Mouse (Mus musculus) heart, embryonic 16.5 days (tissue): ENCODE measurements around the gene 2310039H08Rik. TPM values are rescaled to one million over a fixed set of nuclear protein-coding genes. Genes with fewer than 3 reads are reported as not detected.

ENCODE experiments used
- ATAC-seq: fragments of 200-750 bp; cut with Nextera tagmentation; replicated peaks from 2 replicates; pipeline ENCODE4 v1.8.0; 2017; ENCODE audit warnings: moderate number of reproducible peaks; ENCODE audit not compliant: insufficient read depth, low FRiP score; ENCODE audit errors: extremely low read depth
- H3K27ac ChIP-seq: fragments of 300-500 bp; sonication (generic); 2 replicates; pipeline ENCODE4 v1.5.1; 2014; ENCODE audit warnings: mild to moderate bottlenecking, low read length, control low read depth, moderate library complexity
- H3K27me3 ChIP-seq: fragments of 300-500 bp; sonication (generic); 2 replicates; pipeline ENCODE4 v1.6.1; 2014; ENCODE audit warnings: low read length, mixed read lengths; ENCODE audit not compliant: control insufficient read depth, insufficient read depth
- H3K36me3 ChIP-seq: fragments of 300-500 bp; sonication (generic); 2 replicates; pipeline ENCODE4 v1.6.1; 2014; ENCODE audit not compliant: control insufficient read depth, insufficient read depth
- H3K4me1 ChIP-seq: fragments of 300-500 bp; sonication (generic); 2 replicates; pipeline ENCODE4 v1.6.1; 2014; ENCODE audit warnings: low read length, mixed read lengths; ENCODE audit not compliant: control insufficient read depth, insufficient read depth
- H3K4me2 ChIP-seq: fragments of 300-500 bp; sonication (generic); 2 replicates; pipeline ENCODE4 v1.6.1; 2014; ENCODE audit warnings: low read depth, mild to moderate bottlenecking, control low read depth, low read length
- H3K4me3 ChIP-seq: fragments of 300-500 bp; sonication (generic); 2 replicates; pipeline ENCODE4 v1.5.1; 2014; ENCODE audit warnings: mild to moderate bottlenecking, control low read depth, low read length
- H3K9ac ChIP-seq: fragments of 300-500 bp; sonication (generic); 2 replicates; pipeline ENCODE4 v1.6.1; 2014; ENCODE audit warnings: low read length, control low read depth
- H3K9me3 ChIP-seq: fragments of 300-500 bp; sonication (generic); replicated peaks from 2 replicates; pipeline ENCODE4 v1.6.1; 2016; ENCODE audit warnings: low read length; ENCODE audit not compliant: control insufficient read depth
- WGBS: fragments of 180-500 bp; shearing (Covaris S2); extraction: QIAGEN DNeasy Blood & Tissue Kit; methylation state at CpG from one replicate; pipeline ENCODE4 v1.1.7; 2014; 5-methylcytosine and 5-hydroxymethylcytosine counted together
- polyA plus RNA-seq: library from polyadenylated mRNA; unstranded; fragments of >200 nt; fragmentation: Nextera tagmentation; extraction: Ambion mirVana; gene quantifications from 2 replicates; pipeline ENCODE4 v1.2.1, GENCODE M21; 2015

2310039H08Rik gene
- 52.0 and 55.1 TPM in 2 replicates for polyA plus RNA-seq

DNA sequence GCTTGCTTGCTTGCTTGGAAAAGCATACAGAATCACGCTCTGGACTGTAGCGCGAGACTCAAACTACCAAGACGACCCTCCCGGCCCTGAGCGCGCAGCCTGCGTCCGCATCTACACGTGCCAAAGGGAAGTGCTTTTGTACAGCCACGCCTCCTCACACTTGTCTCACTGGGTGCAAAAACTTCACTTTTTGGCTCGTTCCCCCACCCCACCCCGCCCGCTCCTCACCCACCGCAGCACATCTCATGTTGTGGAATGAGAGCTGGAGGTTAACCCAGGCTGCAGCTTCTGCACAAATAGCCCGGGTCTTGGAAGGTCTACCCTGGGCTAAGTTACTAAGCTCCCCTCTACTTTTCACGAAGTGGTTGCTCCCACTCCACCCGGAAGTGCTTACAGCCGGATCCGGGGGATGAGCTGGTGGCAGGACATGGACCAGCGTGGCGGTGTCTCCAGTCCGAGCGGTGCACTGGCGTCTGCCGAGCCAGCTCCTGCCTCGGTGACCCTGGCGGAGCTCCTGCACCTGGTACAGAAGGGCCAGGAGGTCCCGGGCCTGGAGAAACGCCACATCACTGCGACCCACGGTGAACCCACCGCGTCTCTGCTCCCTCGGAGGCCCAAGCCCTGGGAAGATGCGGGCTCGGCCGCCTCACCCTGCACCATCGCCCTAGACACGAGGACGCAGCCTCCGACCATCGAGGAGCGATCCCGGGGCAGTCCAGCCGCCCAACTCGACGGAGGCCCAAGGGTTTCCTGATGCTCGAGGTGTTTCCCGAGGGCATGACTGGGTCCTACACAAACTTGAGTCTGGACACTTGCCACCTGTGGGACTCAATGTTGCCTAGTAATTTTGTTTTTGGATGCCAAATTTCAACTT lies at the start of gene 2310039H08Rik:
Gene 2310039H08Rik (plus strand): TSS at position 232 of the 874 bp plus-strand sequence.
- under 1% methylated on average over 50 of the region's 50 CpGs for WGBS
- Histone ChIP-seq H3K27me3 (no peaks in the 10 kb centered on the region), H3K4me1 (peaks cover 13% of the 10 kb centered on the region), H3K9me3 (no peaks in the 10 kb centered on the region), H3K36me3 (peaks cover 26% of the 10 kb centered on the region), H3K9ac (peak within 1 kb of the TSS; percentile 88), H3K4me3 (peak within 1 kb of the TSS; percentile 71), H3K4me2 (peak within 1 kb of the TSS; percentile 65), H3K27ac (peak within 1 kb of the TSS; percentile 75)
- peak; percentile 83 for ATAC-seq

DNA sequence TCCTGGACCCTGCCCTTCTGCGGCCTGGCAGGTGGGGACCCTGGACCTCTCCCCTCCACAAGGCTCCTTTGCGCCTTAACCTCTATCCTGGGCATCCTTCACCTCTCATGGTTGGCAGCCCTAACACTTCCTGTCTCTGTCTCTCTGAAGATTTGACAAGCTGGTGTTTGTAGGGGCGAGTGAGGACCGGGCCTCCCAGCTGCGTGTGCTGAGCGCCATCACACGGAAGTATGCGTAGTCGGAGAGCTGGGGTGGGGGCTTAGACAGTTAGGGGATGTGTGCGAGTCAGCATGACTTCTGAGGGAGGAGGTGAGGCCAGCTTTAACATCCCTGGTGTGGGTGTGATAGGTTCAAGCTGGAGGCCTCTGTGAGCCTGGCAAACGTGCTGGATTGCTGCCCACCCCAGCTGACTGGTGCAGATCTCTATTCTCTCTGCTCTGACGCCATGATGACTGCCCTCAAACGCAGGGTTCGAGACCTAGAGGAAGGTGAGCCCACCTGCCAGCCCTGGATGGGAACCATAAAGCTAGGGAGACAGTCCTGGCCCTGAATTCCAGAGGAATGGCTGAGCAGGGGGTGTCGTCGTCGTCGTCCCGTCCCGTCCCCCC lies 47.9 kb upstream of the 2310039H08Rik start:
- peaks cover 7% of the 10 kb centered on the region; the same call in 1 of the 2 replicates for H3K27me3 ChIP-seq
- H3K4me1 ChIP-seq = peaks cover 9% of the 10 kb centered on the region
- ATAC-seq = no peak
- WGBS = 83% methylated on average over 14 of the region's 20 CpGs
- no peak overlapping the region for H3K4me2 ChIP-seq
- no peak overlapping the region for H3K9ac ChIP-seq
- H3K4me3 ChIP-seq = no peak overlapping the region
- H3K27ac ChIP-seq = no peak overlapping the region
- H3K9me3 ChIP-seq = no peaks in the 10 kb centered on the region
- H3K36me3 ChIP-seq = peaks cover 3% of the 10 kb centered on the region; the same call in 1 of the 2 replicates

DNA sequence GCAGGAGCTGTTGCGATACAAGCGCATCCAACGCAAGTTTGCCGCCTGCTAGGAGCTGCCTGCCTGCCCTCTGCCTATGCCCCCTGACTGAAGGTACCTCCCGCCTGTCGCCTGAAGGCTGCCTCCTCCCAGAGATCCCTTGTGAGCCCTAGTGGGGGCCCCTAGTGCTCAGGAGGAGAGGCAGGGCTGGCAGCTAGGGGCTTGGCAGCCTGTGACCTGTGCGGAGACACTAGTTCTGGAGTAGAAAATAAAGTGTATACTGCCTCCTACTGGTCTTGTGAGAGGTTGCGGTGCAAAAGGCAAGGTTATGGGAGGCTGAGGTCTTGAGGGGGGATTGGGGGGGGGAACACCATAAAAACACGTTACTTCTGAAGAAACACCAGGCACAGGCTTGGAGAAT lies 47.2 kb upstream of the 2310039H08Rik start:
- Histone ChIP-seq H3K9ac (no peak overlapping the region), H3K4me1 (peaks cover 9% of the 10 kb centered on the region), H3K36me3 (peaks cover 3% of the 10 kb centered on the region; the same call in 1 of the 2 replicates), H3K4me3 (no peak overlapping the region), H3K27ac (no peak overlapping the region), H3K27me3 (peaks cover 10% of the 10 kb centered on the region; the same call in 1 of the 2 replicates), H3K9me3 (no peaks in the 10 kb centered on the region), H3K4me2 (no peak overlapping the region)
- ATAC-seq = peak; percentile 49
- WGBS = 58% methylated on average over 9 of the region's 9 CpGs

DNA sequence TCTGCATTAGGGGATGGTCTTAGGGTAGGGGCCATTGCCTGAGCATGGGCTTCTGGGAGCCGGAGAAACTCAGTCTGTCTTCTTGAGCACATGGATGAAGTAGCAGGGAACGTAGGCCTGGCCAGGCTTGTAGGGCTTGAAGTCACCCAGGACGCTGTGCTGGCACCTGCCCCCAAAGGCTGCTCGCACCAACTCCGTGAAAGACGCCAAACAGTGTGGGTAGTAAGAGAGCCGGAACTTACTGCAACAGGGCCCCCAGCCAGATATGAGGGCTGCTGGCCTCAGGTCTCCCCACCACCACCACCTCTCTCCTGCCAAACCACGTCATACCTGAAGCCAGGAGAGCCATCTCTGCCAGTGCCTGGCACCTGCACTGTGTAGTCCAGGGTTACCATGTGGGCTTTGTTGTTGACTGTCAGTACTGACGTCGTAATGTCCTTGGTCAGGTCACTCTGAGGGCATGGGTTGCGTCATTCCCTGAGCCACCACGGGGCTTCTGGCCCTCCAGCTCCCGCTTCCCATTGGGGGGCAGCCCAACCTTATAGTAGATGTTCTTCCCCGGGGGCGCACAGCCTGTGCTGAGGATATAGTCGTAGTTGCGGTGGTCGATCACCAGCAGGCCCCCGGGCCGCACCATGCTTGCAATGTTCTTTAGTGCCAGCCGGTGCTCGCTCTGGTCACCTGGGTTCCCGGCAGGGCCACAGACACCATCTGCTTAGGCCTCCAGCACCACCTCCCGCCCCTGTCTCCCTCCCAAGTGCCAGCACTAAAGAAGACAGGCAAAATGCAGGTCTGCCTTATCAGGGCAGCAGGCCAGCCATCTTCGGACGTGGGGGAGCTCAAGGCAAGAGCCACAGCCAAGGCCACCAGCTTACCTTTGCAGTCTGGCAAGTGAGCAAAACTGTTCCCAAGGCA lies 46.4 kb upstream of the 2310039H08Rik start:
- Histone ChIP-seq H3K27ac (no peak overlapping the region), H3K4me3 (no peak overlapping the region), H3K9me3 (no peaks in the 10 kb centered on the region), H3K9ac (no peak overlapping the region), H3K36me3 (peaks cover 3% of the 10 kb centered on the region; the same call in 1 of the 2 replicates), H3K4me2 (no peak overlapping the region), H3K27me3 (peaks cover 10% of the 10 kb centered on the region; the same call in 1 of the 2 replicates), H3K4me1 (peaks cover 9% of the 10 kb centered on the region)
- 88% methylated on average over 26 of the region's 26 CpGs for WGBS
- ATAC-seq = no peak

GRCm38 (mm10) chr17:46727271-46727670 lies 45.2 kb upstream of the 2310039H08Rik start:
- Histone ChIP-seq H3K27me3 (peaks cover 10% of the 10 kb centered on the region; the same call in 1 of the 2 replicates), H3K36me3 (peaks cover 3% of the 10 kb centered on the region; the same call in 1 of the 2 replicates), H3K9ac (0 out of 2 replicates have a peak overlapping the region, but pooled peaks have one; percentile 16), H3K4me3 (no peak overlapping the region), H3K9me3 (no peaks in the 10 kb centered on the region), H3K27ac (no peak overlapping the region), H3K4me1 (peaks cover 9% of the 10 kb centered on the region), H3K4me2 (no peak overlapping the region)
- no peak for ATAC-seq
- 84% methylated on average over 11 of the region's 11 CpGs for WGBS

GRCm38 (mm10) chr17:46728021-46728420 lies 44.4 kb upstream of the 2310039H08Rik start:
- no peak overlapping the region for H3K9ac ChIP-seq
- WGBS = 41% methylated on average over 6 of the region's 6 CpGs
- H3K27ac ChIP-seq = no peak overlapping the region
- ATAC-seq = no peak
- H3K36me3 ChIP-seq = peaks cover 3% of the 10 kb centered on the region; the same call in 1 of the 2 replicates
- H3K4me3 ChIP-seq = no peak overlapping the region
- no peaks in the 10 kb centered on the region for H3K9me3 ChIP-seq
- H3K4me1 ChIP-seq = peaks cover 9% of the 10 kb centered on the region
- peaks cover 10% of the 10 kb centered on the region; the same call in 1 of the 2 replicates for H3K27me3 ChIP-seq
- no peak overlapping the region for H3K4me2 ChIP-seq

DNA sequence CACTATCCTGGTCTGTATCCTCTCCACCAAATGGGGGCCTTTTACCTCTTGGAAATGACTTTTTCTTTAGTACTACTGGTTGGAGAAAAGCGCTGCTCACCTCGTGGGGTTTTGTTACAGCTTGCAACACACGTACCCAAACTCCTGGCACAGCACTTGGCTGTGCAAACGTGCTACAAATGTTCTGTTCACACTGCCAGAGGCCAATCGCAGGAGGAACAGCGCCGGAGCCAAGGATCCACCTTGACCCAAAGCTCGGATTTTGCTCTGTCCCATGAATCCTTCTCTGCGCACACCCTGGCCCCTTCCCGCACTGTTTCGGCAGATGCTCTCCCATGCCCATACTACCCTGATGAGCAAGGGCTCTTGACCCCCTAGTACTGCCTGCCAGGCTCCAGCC lies 43.9 kb upstream of the 2310039H08Rik start:
- 49% methylated on average over 11 of the region's 11 CpGs for WGBS
- Histone ChIP-seq H3K4me1 (peaks cover 9% of the 10 kb centered on the region), H3K36me3 (peaks cover 3% of the 10 kb centered on the region; the same call in 1 of the 2 replicates), H3K4me3 (peak overlapping the region; percentile 13; the same call in 1 of the 2 replicates), H3K9ac (0 out of 2 replicates have a peak overlapping the region, but pooled peaks have one; percentile 6), H3K9me3 (no peaks in the 10 kb centered on the region), H3K4me2 (peak overlapping the region; percentile 34), H3K27me3 (peaks cover 10% of the 10 kb centered on the region; the same call in 1 of the 2 replicates), H3K27ac (no peak overlapping the region)
- ATAC-seq = no peak

GRCm38 (mm10) chr17:46728904-46729318 lies 43.5 kb upstream of the 2310039H08Rik start, which contains the start of gene Gnmt:
Gnmt (minus strand) TSS chr17:46729168.
- Histone ChIP-seq H3K9ac (0 out of 2 replicates have a peak within 1 kb of the TSS, but pooled peaks have one; percentile 6), H3K9me3 (no peaks in the 10 kb centered on the region), H3K4me2 (peak within 1 kb of the TSS; percentile 34), H3K27me3 (peaks cover 10% of the 10 kb centered on the region; the same call in 1 of the 2 replicates), H3K4me1 (peaks cover 9% of the 10 kb centered on the region), H3K27ac (no peak within 1 kb of the TSS), H3K4me3 (peak within 1 kb of the TSS; percentile 13; the same call in 1 of the 2 replicates), H3K36me3 (peaks cover 3% of the 10 kb centered on the region; the same call in 1 of the 2 replicates)
- no peak for ATAC-seq
- 16% methylated on average over 24 of the region's 24 CpGs for WGBS
